Mouse (Mus musculus): ENCODE results near the gene Slc37a4. TPM values are rescaled to one million over a fixed set of nuclear protein-coding genes. Genes with fewer than 3 reads are reported as not detected.
"Not testable (repeated sequence)": the region's sequence is repeated elsewhere in the genome, so short reads cannot be mapped to it uniquely, and the experiment has no call there.

The Slc37a4 gene
- polyA plus RNA-seq, 1 experiment from 2014 or later, result 31.1 TPM

DNA sequence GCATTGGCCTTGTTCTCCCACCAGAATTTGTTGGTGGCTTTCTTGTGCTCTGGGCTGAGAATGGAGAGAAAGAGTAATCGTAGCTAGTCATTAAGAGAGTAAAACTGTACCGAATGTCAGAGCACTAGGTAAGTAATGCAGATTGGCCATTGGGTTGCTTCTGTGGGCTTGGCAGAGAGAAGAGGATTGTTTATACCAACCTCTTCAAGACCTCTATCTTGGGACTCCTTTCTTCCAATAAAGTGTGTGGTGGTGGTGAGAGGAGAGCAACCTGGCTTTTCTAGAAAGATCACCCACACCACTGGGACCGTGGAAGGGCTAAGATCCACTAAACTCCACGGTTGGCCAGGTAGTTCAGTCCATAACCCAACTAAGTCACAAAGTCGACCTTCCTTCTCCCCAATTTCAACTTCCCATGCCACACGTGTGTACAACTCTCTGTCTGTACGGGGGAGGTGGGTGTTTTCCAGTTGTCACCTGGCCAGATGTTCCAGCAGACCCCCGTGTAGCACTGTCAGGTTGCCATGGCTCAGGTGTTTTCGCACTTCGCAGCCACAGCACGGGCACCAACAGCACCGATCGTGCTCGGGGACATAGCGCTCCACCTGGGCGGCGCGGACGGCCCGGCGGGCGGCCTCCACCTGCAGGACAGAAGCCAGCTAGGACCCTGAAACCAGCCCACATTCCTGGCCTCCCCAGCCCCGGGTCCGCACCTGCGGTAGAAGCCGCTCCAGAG, 20.7 kb downstream of the Slc37a4 start:
- H3K4me1 ChIP-seq, result peaks cover 5% of the 10 kb centered on the region; the same call in 1 of the 2 replicates
- peak; percentile 66; the same call in 1 of the 2 replicates for ATAC-seq (ENCODE audit: insufficient read depth, low FRiP score, low read depth)
- H3K27me3 ChIP-seq (replicated peaks), result no peaks in the 10 kb centered on the region
- H3K27ac ChIP-seq, result peak overlapping the region; percentile 63
- peak overlapping the region; percentile 76 for H3K9ac ChIP-seq
- peak overlapping the region; percentile 89 for H3K4me2 ChIP-seq
- H3K36me3 ChIP-seq, result 0 out of 2 replicates have a peak, but pooled peaks cover 6% of the 10 kb centered on the region
- no peaks in the 10 kb centered on the region for H3K9me3 ChIP-seq
- 6% methylated on average over 26 of the region's 26 CpGs for WGBS
- peak overlapping the region; percentile 79 for H3K4me3 ChIP-seq (replicated peaks)

DNA sequence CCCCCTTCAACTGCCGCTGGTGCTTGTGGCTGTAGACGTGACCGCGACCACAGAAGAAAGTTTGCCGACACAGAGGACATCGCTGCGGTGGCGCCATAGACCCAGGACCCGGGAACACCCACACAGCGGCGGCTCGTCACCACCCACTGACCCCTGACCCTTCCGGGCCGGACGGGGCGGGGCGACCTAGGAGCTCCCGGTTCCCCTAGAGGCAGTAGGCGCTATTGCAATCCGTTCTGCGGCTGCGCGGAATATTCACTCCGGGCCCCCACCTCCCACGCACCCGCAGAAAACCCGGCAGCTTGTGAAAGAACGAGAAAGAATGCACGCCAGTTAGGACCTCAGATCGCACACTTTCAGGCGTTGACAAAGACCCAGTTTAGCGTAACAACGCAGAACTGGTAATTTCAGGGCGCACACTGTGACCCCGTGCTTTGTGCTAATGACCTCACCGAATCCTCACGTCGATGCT, 21.3 kb downstream of the Slc37a4 start:
- Histone ChIP-seq H3K9me3 (no peaks in the 10 kb centered on the region), H3K4me2 (peak overlapping the region; percentile 89), H3K9ac (peak overlapping the region; percentile 76), H3K27me3 (replicated peaks) (no peaks in the 10 kb centered on the region), H3K4me3 (replicated peaks) (peak overlapping the region; percentile 79), H3K27ac (peak overlapping the region; percentile 63), H3K36me3 (0 out of 2 replicates have a peak, but pooled peaks cover 3% of the 10 kb centered on the region), H3K4me1 (peaks cover 5% of the 10 kb centered on the region; the same call in 1 of the 2 replicates)
- WGBS, result under 1% methylated on average over 38 of the region's 38 CpGs
- peak; percentile 93 for ATAC-seq (ENCODE audit: insufficient read depth, low FRiP score, low read depth)

DNA sequence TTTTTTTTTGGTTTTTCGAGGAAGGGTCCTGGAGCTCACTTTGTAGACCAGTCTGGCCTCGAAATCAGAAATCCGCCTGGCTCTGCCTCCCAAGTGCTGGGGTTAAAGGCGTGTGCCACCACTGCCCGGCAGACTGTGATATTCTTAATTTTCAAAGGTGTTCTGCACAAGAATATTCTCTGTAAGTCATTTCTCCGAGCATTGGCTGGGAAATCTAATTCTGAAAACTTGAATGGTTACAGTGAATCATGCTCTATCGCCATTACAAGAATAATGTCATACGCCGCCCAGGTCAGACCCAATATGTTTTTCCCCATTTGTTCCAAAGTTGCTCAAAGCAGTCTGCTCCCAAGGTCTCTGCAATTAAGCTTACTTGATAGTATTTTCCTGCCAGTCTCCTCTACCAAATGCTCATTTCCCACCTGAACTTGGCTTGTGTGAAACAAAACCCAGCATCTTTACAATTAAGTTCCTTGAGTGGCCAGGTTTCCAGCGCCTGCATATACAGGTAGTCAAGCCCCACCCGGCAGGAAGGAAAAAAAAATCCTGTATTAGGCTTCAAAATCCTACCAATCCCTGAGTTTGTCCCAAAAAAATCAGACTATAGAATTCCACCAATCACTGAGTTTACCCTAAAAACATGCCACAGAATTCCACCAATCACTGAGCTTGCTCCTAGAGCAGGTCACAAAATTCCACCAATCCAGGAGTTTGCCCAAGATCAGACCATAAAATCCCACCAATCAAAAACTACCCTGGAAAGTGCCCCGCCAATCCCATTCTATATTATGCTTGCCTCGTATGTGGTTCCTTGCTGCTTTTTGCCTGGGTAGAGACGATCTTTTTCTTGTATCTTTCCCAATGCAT, 22.1 kb downstream of the Slc37a4 start, which contains the start of gene Ccdc84:
Ccdc84 (minus strand) TSS at position 51 of the 867 bp plus-strand sequence.
- no peak for ATAC-seq (ENCODE audit: insufficient read depth, low FRiP score, low read depth)
- no peaks in the 10 kb centered on the region for H3K9me3 ChIP-seq
- WGBS, result 73% methylated on average over 14 of the region's 14 CpGs

DNA sequence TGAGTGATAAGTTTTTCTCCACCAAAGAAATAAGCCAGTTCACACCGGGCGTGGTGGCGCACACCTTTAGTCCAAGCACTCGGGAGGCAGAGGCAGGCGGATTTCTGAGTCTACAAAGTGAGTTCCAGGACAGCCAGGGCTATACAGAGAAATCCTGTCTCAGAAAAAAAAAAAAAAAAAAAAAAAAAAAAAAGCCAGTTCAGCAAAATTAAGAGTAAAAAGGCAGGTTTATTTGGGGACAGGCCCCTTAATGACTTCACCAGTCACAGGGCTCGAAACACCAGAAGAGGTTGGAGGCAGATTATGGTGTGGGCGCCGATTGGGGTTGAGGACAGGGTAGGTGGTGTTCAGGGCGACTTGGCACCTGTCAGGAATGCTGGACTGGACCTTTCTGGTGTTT, 23.1 kb downstream of the Slc37a4 start:
- H3K27ac ChIP-seq; H3K4me3 ChIP-seq (replicated peaks): not testable (repeated sequence)
- 89% methylated on average over 9 of the region's 9 CpGs for WGBS

More for the DNA sequence above, 22.1 kb downstream of the Slc37a4 start, which contains the start of gene Ccdc84:
- peak within 1 kb of the TSS; percentile 89 for H3K4me2 ChIP-seq
- H3K9ac ChIP-seq, result peak within 1 kb of the TSS; percentile 76
- H3K36me3 ChIP-seq, result 0 out of 2 replicates have a peak, but pooled peaks cover 3% of the 10 kb centered on the region
- H3K27ac ChIP-seq, result peak within 1 kb of the TSS; percentile 63
- H3K4me1 ChIP-seq, result peaks cover 5% of the 10 kb centered on the region; the same call in 1 of the 2 replicates
- H3K27me3 ChIP-seq (replicated peaks), result no peaks in the 10 kb centered on the region
- peak within 1 kb of the TSS; percentile 79 for H3K4me3 ChIP-seq (replicated peaks)

DNA sequence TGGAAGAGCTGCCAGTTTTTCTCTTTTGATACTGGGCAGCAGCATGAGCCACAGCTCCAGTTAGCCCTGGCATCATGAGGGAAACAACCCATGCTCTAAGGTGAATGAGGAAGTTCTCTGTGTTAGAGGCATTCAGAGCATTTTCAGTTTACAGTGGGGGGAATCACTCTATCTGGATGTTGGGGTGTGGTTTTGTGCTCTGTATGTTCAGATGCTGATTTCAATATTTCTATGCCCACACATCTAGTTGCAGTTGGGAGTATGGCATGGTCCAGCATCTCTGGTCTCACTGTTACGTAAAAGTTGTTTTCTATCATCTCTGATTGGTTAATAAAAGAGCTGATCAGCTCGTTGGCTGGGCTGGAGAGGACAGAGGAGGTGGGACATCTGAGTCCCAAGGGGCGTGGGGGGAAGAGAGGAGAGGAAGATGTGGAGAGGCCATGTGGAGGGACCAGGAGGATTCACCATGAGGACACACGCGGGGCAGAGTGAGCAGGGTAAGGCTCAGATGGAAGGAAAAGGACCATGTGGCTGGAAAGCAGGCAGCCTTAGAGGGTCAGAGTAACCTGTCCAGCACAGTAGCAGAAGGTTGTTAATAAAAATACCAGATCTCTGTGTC, 23.7 kb downstream of the Slc37a4 start:
- Histone ChIP-seq H3K4me2 (no peak overlapping the region), H3K4me1 (peaks cover 5% of the 10 kb centered on the region; the same call in 1 of the 2 replicates), H3K27ac (no peak overlapping the region), H3K27me3 (replicated peaks) (no peaks in the 10 kb centered on the region), H3K9ac (no peak overlapping the region), H3K36me3 (0 out of 2 replicates have a peak, but pooled peaks cover 3% of the 10 kb centered on the region), H3K4me3 (replicated peaks) (no peak overlapping the region), H3K9me3 (no peaks in the 10 kb centered on the region)
- WGBS, result 71% methylated on average over 5 of the region's 5 CpGs
- no peak for ATAC-seq (ENCODE audit: insufficient read depth, low FRiP score, low read depth)

More for the DNA sequence above, 23.1 kb downstream of the Slc37a4 start:
- H3K9ac ChIP-seq; H3K27me3 ChIP-seq (replicated peaks); H3K4me1 ChIP-seq; H3K36me3 ChIP-seq; ATAC-seq (ENCODE audit: insufficient read depth, low FRiP score, low read depth); H3K4me2 ChIP-seq; H3K9me3 ChIP-seq: not testable (repeated sequence)

DNA sequence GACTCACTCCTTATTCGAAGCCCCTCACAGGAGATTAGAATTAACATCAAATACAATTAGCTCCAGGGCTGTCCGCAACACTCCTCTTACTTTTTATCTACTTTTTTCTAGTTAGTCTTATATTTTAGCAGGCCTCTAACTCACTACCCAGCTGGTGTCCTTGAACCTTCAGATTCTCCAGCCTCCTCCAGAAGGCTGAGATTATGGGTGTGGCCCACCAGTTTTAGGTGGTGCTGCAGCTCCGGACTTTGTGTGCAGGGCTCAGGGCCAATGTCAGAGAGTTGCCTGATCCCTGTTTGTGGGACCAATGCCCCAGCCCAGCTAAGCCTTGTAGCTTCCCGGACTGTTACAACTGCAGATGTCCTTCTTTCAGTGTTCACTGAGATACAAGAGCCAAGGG, 26.9 kb downstream of the Slc37a4 start:
- no peaks in the 10 kb centered on the region for H3K36me3 ChIP-seq
- 81% methylated on average over 4 of the region's 4 CpGs for WGBS
- H3K4me2 ChIP-seq, result no peak overlapping the region
- H3K9me3 ChIP-seq, result no peaks in the 10 kb centered on the region
- no peak overlapping the region for H3K9ac ChIP-seq
- no peaks in the 10 kb centered on the region for H3K4me1 ChIP-seq
- H3K27ac ChIP-seq, result no peak overlapping the region
- H3K4me3 ChIP-seq (replicated peaks), result no peak overlapping the region
- H3K27me3 ChIP-seq (replicated peaks), result no peaks in the 10 kb centered on the region
- ATAC-seq (ENCODE audit: insufficient read depth, low FRiP score, low read depth), result no peak

DNA sequence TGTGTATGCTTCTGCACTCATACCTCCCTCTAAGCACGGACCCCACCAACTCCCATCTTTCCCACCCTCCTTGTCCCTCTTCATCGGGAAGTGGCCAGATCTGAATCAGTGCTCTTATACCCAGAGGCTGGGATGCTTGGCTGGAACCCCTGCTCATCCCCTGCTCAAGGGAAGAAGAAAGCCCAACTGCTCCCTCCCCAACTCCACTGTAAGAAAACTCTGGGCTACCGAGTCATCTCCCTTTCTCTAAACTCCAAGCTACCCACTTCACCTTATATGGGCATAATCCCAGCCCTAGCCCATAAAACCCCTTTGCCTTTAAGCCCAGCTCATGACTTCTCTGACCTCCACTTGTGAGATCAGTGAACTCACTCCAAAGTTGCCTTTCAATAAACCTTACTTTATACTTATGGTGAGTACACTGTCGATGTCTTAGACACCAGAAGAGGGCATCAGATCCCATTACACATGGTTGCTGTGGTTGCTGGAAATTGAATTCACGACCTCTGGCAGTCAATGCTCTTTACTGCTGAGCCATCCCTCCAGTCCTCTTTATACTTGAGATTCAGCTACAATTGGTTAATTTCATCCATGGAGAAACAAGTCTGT, 36.0 kb downstream of the Slc37a4 start:
- H3K4me3 ChIP-seq (replicated peaks), result no peak overlapping the region
- no peak for ATAC-seq (ENCODE audit: insufficient read depth, low FRiP score, low read depth)
- WGBS, result 44% methylated on average over 5 of the region's 5 CpGs

DNA sequence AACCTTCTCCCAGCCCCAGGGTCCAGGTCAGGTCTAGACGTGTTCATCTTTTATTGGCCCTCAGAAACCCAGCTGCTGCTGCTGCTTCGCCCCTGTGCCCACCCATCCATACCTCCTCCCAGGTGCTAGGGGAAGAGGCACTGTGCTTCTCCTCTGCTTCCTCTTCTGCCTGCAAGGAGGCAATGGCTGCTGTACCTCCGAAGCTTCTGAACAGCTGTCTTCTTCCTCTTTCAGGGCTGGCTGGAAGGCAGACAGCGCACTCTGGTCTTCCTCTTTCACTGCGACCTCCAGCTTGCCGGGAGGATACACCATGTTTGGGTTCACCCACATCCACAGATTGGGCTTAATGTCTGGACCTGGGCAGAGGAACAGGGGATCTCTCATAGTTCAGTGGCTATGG, 39.1 kb downstream of the Slc37a4 start:
- H3K27ac ChIP-seq, result no peak overlapping the region
- no peaks in the 10 kb centered on the region for H3K9me3 ChIP-seq
- H3K4me2 ChIP-seq, result no peak overlapping the region
- no peaks in the 10 kb centered on the region for H3K27me3 ChIP-seq (replicated peaks)
- 77% methylated on average over 6 of the region's 6 CpGs for WGBS
- no peaks in the 10 kb centered on the region for H3K4me1 ChIP-seq
- ATAC-seq (ENCODE audit: insufficient read depth, low FRiP score, low read depth), result no peak
- no peaks in the 10 kb centered on the region for H3K36me3 ChIP-seq
- H3K9ac ChIP-seq, result no peak overlapping the region
- no peak overlapping the region for H3K4me3 ChIP-seq (replicated peaks)

More for the DNA sequence above, 36.0 kb downstream of the Slc37a4 start:
- Histone ChIP-seq H3K27me3 (replicated peaks) (no peaks in the 10 kb centered on the region), H3K4me2 (no peak overlapping the region), H3K27ac (no peak overlapping the region), H3K9me3 (no peaks in the 10 kb centered on the region), H3K36me3 (no peaks in the 10 kb centered on the region), H3K9ac (no peak overlapping the region), H3K4me1 (no peaks in the 10 kb centered on the region)

DNA sequence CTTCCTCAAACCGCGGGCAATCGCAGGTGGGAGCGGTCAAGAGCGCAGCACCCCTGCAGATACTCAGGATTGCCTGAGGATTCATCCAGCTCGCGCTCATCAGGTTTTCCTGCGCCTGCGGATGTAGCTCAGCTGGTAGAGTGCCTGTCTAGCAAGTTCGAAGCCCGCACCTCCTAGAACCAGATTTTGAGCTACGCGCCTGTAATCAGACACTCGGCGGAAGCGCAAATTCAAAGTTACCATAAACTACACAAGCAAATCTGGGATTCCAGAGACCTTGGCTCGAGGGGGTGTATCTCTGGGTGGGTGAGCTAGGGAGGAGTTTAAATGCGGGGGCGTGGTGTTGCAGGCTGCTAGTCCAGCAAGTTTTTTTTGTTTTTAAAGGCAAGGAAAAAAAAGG, 44.3 kb downstream of the Slc37a4 start, which contains the start of gene Foxr1:
Foxr1 (minus strand) TSS at position 176 of the 400 bp plus-strand sequence.
- ATAC-seq (ENCODE audit: insufficient read depth, low FRiP score, low read depth), result no peak
- Histone ChIP-seq H3K27me3 (replicated peaks) (no peaks in the 10 kb centered on the region), H3K4me3 (replicated peaks) (no peak within 1 kb of the TSS), H3K9me3 (no peaks in the 10 kb centered on the region), H3K36me3 (no peaks in the 10 kb centered on the region), H3K27ac (no peak within 1 kb of the TSS), H3K4me2 (no peak within 1 kb of the TSS), H3K9ac (no peak within 1 kb of the TSS), H3K4me1 (no peaks in the 10 kb centered on the region)
- 67% methylated on average over 19 of the region's 19 CpGs for whole genome bisulfite sequencing

DNA sequence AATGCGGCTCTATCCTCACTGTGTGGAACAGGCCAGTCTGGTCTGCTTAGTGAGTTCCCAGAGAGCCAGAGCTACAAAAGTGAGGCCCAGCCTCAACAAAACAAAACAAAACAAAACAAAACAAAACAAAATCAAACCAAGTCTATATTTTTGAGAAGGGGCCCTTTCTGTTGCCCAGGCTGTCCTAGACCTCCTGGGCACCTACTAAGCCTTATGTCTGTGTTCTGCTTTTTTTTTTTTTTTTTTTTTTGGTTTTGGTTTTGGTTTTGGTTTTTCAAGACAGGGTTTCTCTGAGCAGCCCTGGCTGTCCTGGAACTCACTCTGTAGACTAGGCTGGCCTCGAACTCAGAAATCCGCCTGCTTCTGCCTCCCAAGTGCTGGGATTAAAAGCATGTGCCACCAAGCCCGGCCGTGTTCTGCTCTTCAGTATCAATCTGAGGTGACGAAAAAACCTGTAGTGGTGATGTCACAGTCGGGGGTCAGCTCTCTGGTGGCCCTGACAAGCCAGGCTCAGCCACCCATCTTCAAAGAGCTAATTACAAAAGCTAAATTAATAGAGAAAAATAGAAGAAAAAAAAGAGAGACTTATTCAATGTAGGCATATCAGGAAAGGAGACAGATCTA, 47.9 kb downstream of the Slc37a4 start:
- not testable (repeated sequence) for H3K27me3 ChIP-seq (replicated peaks); H3K9ac ChIP-seq; H3K4me1 ChIP-seq; H3K36me3 ChIP-seq; H3K4me2 ChIP-seq; H3K9me3 ChIP-seq; ATAC-seq (ENCODE audit: insufficient read depth, low FRiP score, low read depth); H3K4me3 ChIP-seq (replicated peaks); H3K27ac ChIP-seq
- WGBS, result 84% methylated on average over 7 of the region's 7 CpGs

DNA sequence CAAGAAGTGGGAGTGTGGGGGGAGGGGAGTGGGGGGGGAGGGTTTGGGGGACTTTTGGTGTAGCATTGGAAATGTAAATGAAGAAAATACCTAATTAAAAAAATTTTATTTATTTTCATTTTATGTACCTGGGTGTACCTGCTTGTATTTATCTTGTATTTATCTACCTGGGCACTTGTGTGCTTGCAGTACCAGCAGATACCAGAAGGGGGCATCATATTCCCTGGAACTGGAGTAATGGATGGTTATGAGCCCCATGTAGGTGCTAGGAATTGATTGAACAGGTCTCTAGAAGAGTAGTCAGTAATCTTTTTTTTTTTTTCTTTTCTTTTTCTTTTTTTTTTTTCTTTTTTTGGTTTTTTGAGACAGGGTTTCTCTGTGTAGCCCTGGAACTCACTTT, 53.7 kb downstream of the Slc37a4 start:
- no peaks in the 10 kb centered on the region for H3K9me3 ChIP-seq
- no peak overlapping the region for H3K4me3 ChIP-seq (replicated peaks)
- H3K4me2 ChIP-seq, result no peak overlapping the region
- H3K27me3 ChIP-seq (replicated peaks), result no peaks in the 10 kb centered on the region
- no peaks in the 10 kb centered on the region for H3K36me3 ChIP-seq
- no peak overlapping the region for H3K9ac ChIP-seq
- no peak for ATAC-seq (ENCODE audit: insufficient read depth, low FRiP score, low read depth)
- H3K4me1 ChIP-seq, result no peaks in the 10 kb centered on the region
- no peak overlapping the region for H3K27ac ChIP-seq
